Mouse (Mus musculus) lung, adult 2 months (tissue): ENCODE data around the gene Orai2.

Experiments
- CTCF ChIP-seq: fragments of 200-500 bp; IDR thresholded peaks from 2 replicates; pipeline ENCODE4 v1.5.1; 2011; ENCODE audit warnings: mild to moderate bottlenecking, low read length, control low read depth; ENCODE audit not compliant: insufficient read depth
- POLR2A ChIP-seq: fragments of 200-500 bp; IDR thresholded peaks from 2 replicates; pipeline ENCODE4 v1.6.1; 2011; ENCODE audit warnings: low read depth, mild to moderate bottlenecking, control low read depth, low read length, borderline replicate concordance; ENCODE audit errors: extremely low read depth

DNA sequence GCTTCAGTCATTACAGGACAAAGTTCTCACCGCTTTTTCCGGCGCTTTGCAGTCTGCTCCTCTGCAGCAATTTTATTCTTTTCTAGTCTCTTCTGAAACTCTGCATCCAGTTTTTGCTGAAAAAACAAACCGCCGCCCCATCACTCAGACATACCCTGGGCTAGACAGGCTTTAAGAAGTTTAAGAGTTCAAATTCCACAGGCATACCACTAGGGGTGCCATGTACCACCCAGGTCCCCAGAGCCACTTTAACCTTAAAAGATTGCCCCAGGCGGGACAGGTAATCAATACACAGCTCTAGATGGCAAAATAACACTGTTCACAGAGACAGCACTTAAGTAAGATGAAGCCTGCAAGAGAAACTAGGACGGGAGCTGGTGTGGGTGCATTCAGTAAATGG, 21.4 kb upstream of the Orai2 start:
- TF ChIP-seq CTCF (no peak), POLR2A (no peak)
